ENCODE assay signal across 11 mouse cellular contexts in genomic region chr14:8615636-8616035, GRCm38 (mm10). TPM values are rescaled to one million over a fixed set of nuclear protein-coding genes. Genes with fewer than 3 reads are reported as not detected.
DNase-seq lines count a peak whose midpoint lies in the region; ATAC-seq lines count a peak whose summit lies in the region.
"Had no signal": no experiment of that assay in that cellular context is flagged by ENCODE, and none has a peak within 500 bp of the region (broad histone marks: within the 10 kb centered on the region; RNA-seq: fewer than 3 reads in every experiment).

No protein-coding gene starts in this region.

- peak; percentile 45 for ATAC-seq in CD4-positive, CD25-positive, alpha-beta regulatory T cell, adult 4 months
- ATAC-seq in hematopoietic stem cell, adult 5-6 weeks (replicated peaks in 1 of 2; ENCODE audit: insufficient read depth in 1 of 2, low FRiP score in 2 of 2, low TSS enrichment in 1 of 2, low read depth in 1 of 2, poor library complexity in 2 of 2, severe bottlenecking in 2 of 2), result peak; percentile 33 to 39; a peak in 2 of 4 replicates
- ATAC-seq in erythroid progenitor cell, adult 5-6 weeks (replicated peaks; ENCODE audit: low FRiP score, poor library complexity, severe bottlenecking), result no peak
- ATAC-seq: intestine, embryonic 15.5 days had no signal

- peak; percentile 5 for DNase-seq in 416B (ENCODE audit: low read depth)
- DNase-seq in naive thymus-derived CD4-positive, alpha-beta T cell, adult 2 months (ENCODE audit: low read depth), result peak; percentile 43
- DNase-seq in left cerebral cortex, adult 8-10 months (ENCODE audit: low spot score in 2 of 2), result no peak
- DNase-seq in left cerebral cortex, adult 9 months (ENCODE audit: low spot score in 2 of 2), result no peak
- DNase-seq: cerebellum, adult 2 months; layer of hippocampus, postnatal 36 days; retina, postnatal 1 day had no signal

RNA-seq across cellular contexts. Expression of gene 4930452B06Rik, which starts 50.4 kb away (rescaled TPM):
- polyA plus RNA-seq in CD4-positive, CD25-positive, alpha-beta regulatory T cell, adult 4 months (2017; shearing (Covaris generic)), result under 1 TPM; 0.17 to 0.29 TPM
- total RNA-seq in hematopoietic stem cell, adult 5-6 weeks (2017), result 0.65 and 1.6 TPM in 2 replicates
- 10 to 100 TPM in 1 of 4 experiments, 1 to 10 TPM in 3; 9.0 to 10.4 (median 9.9) TPM for total RNA-seq in left cerebral cortex, adult 8-10 months (2022)
- not detected in 2 replicates for total RNA-seq in erythroid progenitor cell, adult 5-6 weeks (2015; ENCODE audit: low replicate concordance)
- not detected in 2 replicates for total RNA-seq in erythroid progenitor cell, adult 5-6 weeks (2017; ENCODE audit: low replicate concordance)

Comparison
In these comparisons a context has a peak if more than half of its experiments do, and no peak if none do; other contexts are left out.
1. DNase-seq: peak in 416B (single experiment) and naive thymus-derived CD4-positive, alpha-beta T cell, adult 2 months (single experiment); none in left cerebral cortex, adult 8-10 months (0 of 2) and left cerebral cortex, adult 9 months (0 of 2).